Mouse (Mus musculus) urinary bladder, postnatal 36 days (tissue): ENCODE measurements around the gene Mmgt2.

ENCODE experiments used
- DNase-seq, 2 experiments: peaks; one replicate each; pipeline ENCODE4 v3.0.0; 2022; ENCODE audit warnings: low spot score in 2 of 2, mixed read lengths in 1 of 2

Mmgt2 gene

DNA sequence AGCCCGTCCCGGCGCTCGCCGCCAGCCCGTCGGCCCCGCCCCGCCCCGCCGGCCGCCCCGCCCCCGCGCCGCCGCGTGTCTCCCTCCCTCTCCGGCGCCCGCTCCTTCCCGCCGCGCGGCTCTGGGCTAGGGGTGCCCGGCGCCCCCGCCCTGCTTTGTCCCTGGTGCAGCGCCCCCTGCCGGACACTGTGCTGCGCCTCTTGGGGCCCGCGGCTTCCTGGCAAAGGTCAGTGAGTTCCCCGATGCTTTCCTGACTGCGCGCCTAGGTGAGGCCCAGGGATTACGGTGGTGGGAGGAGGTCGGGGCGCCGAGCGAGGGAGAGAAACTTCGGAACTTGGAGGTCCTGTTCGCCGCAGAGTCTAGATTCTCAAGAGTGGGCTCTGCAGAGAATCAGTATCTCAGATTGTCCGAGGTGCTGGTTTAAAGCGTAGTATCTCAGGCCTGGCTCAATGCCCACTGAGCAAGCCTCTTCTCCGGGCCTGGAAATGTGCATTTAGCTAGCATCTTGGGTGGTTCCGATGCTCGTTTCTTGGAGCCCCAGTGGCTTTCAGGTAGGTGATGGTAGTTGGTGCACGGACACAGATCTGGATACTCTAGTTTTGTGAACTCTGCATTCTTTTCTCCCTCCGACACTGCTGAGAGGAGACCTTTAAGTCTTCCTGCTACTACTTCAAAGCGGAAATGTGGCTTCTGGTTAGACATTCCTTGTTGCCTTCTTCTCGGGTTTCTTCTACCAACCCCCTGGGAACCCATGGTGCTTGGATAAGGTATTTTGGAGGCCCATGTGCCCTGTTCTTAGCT lies at the start of gene Mmgt2:
TSS of gene Mmgt2 (plus strand) at position 74 of the 801 bp plus-strand sequence.
- peak; percentile 93 to 95 for DNase-seq

- DNase-seq = no peak
These were observed 46.5 kb upstream of the Mmgt2 start for GRCm38 (mm10) chr11:62601732-62602618.

DNA sequence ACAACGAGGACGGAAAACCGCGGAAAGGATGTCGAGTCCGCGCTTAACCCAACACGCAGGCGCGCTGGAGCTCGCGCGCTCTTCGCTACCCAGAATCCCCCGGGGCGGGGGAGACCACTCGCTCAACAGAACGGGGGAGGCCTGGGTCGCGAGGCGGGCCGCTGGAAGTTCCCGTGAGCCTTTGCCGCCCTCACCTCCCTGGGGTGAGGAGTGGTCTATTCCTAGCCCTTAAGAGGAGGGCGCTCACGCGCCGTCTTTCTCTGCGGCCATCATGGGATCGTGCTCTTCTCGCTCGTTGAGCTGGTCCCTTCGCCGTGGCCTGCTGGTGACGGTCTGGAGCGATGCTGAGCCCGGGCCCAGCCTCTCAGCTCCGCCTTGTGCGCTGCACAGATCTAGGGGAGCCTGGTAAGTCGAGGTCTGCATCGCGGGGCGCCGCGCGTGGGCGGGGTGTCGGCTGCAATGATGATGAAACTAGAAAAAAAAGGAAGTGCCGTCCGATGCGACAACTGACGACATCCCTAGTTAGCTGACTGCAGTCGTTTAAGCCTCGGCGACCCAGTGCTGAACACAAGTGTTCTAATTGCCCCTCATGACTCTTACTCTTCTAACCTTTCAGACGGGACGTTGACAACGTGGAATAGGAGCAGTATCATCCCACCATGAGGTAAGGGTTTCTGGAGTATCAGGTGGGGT lies 45.7 kb upstream of the Mmgt2 start:
- DNase-seq = peak; percentile 95 to 97

GRCm38 (mm10) chr11:62603312-62604056 lies 45.0 kb upstream of the Mmgt2 start:
- DNase-seq = peak in 1 of 2 experiments; percentile 22

DNA sequence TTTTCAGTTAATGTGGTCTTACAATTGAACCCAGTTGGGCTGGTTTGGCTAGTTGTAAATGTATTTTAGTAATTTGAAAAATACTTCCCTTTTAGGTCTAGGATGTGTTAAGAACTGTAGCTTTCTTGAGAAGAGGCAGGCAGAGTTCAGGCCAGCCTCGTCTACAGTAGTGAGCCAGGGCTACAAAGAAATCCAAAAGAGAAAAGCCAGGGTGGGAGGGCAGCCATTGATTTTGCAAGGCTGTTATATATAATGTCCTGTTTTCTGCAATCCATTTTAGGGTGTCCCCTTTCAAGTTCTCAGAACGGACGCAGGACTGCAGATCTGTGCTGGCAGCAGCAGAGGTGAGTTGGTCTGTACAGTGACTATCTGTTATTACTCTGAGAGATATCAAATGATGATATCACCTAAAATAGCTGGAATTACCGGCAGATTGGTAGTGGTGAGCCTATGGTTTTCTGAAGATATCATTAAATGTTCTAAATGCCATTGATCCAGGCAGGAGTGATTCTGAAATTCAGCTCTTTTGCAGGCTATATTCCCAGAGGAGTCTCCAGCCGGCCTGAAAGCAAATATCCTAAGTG lies 44.2 kb upstream of the Mmgt2 start:
- DNase-seq = no peak

DNA sequence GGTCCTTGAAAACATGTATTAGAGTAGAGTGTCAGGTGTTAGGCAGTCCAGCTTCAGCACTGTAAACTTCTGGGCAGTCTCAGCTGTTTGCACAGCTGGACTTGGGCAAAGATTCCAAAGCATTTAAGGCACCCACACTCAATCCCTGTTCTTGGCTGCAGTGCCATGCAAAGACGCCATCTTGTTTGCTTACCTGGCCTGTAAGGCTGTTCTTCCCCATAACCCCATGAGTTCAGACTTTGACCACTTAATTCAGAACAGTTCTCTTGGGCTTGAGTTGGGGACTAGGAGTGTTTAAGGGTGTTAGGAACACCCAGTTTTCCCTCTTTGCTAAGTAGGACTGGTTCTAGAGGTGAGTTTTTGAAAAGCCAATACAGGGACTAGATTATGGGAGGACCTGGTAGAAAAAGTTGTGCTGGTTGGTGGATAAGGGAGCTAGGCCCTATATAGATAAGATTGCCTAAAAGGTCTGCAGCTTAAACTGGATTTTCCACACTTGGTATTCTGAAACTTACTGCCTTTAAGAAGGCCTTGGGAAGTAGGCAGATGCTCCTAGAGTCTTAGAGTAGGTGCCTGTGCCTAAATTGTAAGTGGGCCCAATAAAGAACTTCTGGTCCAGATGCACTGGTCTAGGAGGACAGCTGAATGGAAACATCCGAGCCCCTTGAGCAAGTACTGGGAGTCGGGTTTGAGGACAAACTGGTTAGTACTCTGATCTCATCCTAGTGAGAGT lies 43.4 kb upstream of the Mmgt2 start:
- DNase-seq = no peak

- no peak for DNase-seq
These were observed 42.7 kb upstream of the Mmgt2 start for GRCm38 (mm10) chr11:62605619-62606298.

DNA sequence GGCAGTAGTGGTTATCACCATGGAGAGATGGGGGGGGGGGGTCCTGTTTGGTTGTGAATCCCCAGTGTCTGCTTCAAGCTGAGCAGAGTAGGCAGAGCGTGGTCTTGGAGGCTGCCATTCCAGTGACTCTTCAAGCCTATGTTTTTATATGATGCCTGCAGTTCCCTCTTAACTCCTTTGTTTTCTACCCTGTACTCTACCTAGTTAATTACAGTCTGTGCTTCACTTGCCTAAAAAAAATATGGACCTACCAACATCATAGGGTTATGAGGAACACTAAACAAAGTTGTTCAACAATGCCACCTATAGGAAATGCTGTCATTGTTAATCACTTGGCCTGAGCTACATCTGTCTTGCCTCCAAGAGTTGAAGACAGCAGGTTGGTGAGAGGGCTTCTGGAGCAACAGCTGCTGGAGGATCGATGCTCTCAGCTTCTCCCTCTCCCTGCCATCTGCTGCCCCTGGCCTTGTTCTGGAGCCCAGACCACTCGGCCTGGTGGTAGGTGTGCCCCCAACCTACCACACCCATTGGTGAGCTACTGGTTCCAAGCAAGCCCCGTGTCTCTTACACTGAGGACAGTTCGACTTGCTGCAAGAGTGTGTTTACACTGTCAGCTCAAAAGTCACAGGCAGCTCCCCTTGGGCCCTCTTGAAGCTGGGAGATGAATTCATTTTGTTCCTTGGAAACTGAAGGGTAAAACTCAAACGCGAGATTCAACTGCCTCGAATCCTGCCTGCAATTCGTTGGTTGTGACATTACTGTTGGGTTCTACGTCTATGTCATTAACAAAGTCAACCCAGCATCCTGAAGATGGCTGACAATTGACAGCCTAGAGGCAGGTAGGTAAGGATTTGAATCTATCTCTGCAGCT lies 41.9 kb upstream of the Mmgt2 start:
- no peak for DNase-seq

GRCm38 (mm10) chr11:62607170-62607951 lies 41.1 kb upstream of the Mmgt2 start:
- DNase-seq = no peak

DNA sequence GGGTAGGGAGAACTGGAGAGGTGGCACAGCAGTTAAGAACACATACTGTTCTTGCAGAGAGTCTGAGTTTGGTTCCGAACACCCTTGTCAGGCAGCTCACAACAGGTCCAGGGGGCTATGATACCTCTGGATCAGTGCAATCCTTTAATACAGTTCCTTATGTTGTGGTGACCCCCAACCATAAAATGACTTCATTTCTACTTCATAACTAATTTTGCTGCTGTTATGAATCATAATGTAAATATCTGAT lies 40.6 kb upstream of the Mmgt2 start:
- DNase-seq = no peak

DNA sequence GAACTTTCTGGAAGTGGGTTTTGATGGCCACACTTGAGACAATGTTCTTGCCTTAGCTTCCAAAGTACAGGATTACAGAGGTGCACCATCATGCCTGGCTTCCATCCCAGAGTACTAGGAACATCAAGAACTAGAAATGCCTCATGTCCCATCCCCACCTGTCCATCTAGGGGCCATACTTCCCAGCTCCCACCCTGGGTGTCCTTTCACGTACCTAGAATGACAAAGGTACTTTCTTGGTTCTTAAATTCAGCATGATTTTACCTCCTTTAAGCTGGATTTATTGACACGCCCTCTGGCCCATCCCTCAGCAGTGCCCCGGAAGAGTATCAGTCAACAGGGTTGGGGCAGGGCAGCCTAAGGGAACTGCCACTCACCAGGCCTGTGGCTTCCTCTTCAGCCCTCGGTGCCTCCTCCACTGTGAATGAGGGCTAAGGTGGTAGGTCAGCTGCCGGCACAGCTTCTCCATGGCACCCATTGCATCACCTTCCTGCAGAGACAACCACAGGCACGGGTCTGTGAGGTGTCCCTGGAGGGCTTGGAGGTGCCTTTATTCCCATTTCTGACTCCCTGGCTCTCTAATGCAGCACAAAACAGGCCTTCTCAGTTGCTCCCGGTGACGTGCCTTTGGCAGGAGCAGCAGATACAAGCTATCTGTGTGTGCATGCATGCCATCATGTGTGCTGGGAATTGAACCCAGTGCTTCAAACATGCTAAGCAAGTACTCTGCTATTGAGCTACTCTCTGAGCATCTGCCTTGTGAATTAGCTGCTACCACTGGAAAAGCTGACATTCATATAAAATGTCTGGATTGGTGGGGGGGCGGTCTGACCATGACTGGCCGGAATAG lies 39.4 kb upstream of the Mmgt2 start:
- DNase-seq = no peak

GRCm38 (mm10) chr11:62610304-62610703 lies 38.2 kb upstream of the Mmgt2 start:
- no peak for DNase-seq

DNA sequence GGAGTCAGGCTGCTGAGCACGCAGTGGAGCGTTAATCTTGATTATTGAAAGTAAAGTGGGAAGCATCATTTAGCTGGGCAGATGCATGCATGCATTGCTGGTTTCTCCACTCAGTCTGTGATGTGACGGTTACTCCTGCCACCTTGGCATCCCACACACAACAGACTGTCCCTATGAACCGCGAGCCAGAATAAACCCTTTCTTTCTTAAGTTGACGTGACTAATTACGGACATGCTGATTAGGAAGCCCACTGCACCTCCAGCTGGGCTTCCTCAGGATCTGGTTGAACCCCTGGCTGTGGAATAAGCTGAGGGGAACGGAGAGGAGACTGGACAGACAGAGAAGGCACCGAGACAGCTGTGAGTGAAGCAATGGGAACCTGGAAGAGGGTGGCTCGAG lies 35.9 kb upstream of the Mmgt2 start:
- DNase-seq = no peak

- peak; percentile 80 to 89 for DNase-seq
These were observed 34.7 kb upstream of the Mmgt2 start for GRCm38 (mm10) chr11:62613657-62614365.

DNA sequence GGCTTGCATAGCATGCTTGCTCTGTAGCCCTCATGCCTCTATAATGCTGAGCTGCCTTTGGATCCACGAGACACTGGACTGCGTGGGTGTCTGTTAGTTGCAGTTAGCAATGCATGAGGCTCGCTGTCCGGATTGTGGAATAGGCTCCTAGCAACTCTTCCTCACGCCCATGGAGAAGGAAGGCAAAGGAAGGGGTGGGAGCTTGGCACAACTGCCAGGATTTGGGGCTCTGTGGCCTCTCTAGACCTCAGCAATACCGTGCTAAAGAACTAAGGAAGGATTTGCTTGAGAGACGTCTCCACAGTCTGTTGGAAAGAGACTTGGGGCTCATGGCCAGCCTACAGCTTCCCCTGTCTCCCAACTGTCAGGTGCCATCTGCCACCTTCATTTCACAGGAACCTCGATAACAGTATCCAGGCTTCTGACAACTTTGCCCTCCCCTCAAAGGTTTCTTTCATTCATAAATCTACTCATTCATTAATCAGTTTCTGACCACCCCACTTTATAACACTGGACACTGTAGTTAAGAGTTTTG lies 33.5 kb upstream of the Mmgt2 start:
- DNase-seq = no peak

- DNase-seq = no peak
These were observed 33.0 kb upstream of the Mmgt2 start for GRCm38 (mm10) chr11:62615456-62615855.
